Mouse (Mus musculus) limb, embryonic 15.5 days (tissue): Measurements from ENCODE around the gene Dtd2. TPM values are rescaled to one million over a fixed set of nuclear protein-coding genes. Genes with fewer than 3 reads are reported as not detected.

Experiments
- ATAC-seq: fragments of 200-750 bp; cut with Nextera tagmentation; 2 replicates; pipeline ENCODE4 v1.8.0; 2017; ENCODE audit warnings: low read depth, moderate TSS enrichment; ENCODE audit not compliant: insufficient number of reproducible peaks, low FRiP score, low TSS enrichment
- H3K27ac ChIP-seq: fragments of 300-500 bp; sonication (generic); 2 replicates; pipeline ENCODE4 v1.5.1; 2015; ENCODE audit warnings: moderate library complexity, mild to moderate bottlenecking, inconsistent platforms
- H3K27me3 ChIP-seq: fragments of 300-500 bp; sonication (generic); 2 replicates; pipeline ENCODE4 v1.6.1; 2015; ENCODE audit warnings: inconsistent platforms
- H3K36me3 ChIP-seq: fragments of 300-500 bp; sonication (generic); 2 replicates; pipeline ENCODE4 v1.6.1; 2015; ENCODE audit warnings: inconsistent platforms
- H3K4me1 ChIP-seq: fragments of 300-500 bp; sonication (generic); 2 replicates; pipeline ENCODE4 v1.6.1; 2015; ENCODE audit warnings: inconsistent platforms
- H3K4me2 ChIP-seq: fragments of 300-500 bp; sonication (generic); 2 replicates; pipeline ENCODE4 v1.6.1; 2015; ENCODE audit warnings: mild to moderate bottlenecking, inconsistent platforms
- H3K4me3 ChIP-seq: fragments of 300-500 bp; sonication (generic); 2 replicates; pipeline ENCODE4 v1.5.1; 2015; ENCODE audit warnings: mild to moderate bottlenecking, inconsistent platforms
- H3K9ac ChIP-seq: fragments of 300-500 bp; sonication (generic); 2 replicates; pipeline ENCODE4 v1.6.1; 2015; ENCODE audit warnings: inconsistent platforms
- H3K9me3 ChIP-seq: fragments of 300-500 bp; sonication (generic); 2 replicates; pipeline ENCODE4 v1.6.1; 2016; ENCODE audit warnings: inconsistent platforms
- WGBS: fragments of 180-500 bp; shearing (Covaris S2); methylation state at CpG from one replicate; pipeline ENCODE4 v1.1.7; 2015; 5-methylcytosine and 5-hydroxymethylcytosine counted together
- polyA plus RNA-seq: library from polyadenylated mRNA; unstranded; fragments of >200 nt; fragmentation: Nextera tagmentation; extraction: Ambion mirVana; gene quantifications from 2 replicates; pipeline ENCODE4 v1.2.1, GENCODE M21; 2015

Dtd2 gene
- polyA plus RNA-seq, 1 experiment from 2014 or later, result 20.3 TPM

- Histone ChIP-seq H3K27me3 (no peaks in the 10 kb centered on the region), H3K36me3 (peaks cover 60% of the 10 kb centered on the region), H3K27ac (no peak overlapping the region), H3K4me2 (no peak overlapping the region), H3K4me3 (no peak overlapping the region), H3K9me3 (no peaks in the 10 kb centered on the region), H3K4me1 (no peaks in the 10 kb centered on the region), H3K9ac (no peak overlapping the region)
- 94% methylated on average over 9 of the region's 9 CpGs for WGBS
- no peak for ATAC-seq
Observed at GRCm38 (mm10) chr12:51945331-51945730, 61.0 kb downstream of the Dtd2 start.

GRCm38 (mm10) chr12:51939848-51940247 is 66.5 kb downstream of the Dtd2 start:
- Histone ChIP-seq H3K27me3 (no peaks in the 10 kb centered on the region), H3K4me1 (no peaks in the 10 kb centered on the region), H3K36me3 (peaks cover 36% of the 10 kb centered on the region), H3K27ac (no peak overlapping the region), H3K4me2 (no peak overlapping the region), H3K4me3 (no peak overlapping the region), H3K9me3 (no peaks in the 10 kb centered on the region), H3K9ac (no peak overlapping the region)
- 76% methylated on average over 4 of the region's 4 CpGs for WGBS
- ATAC-seq, result no peak

Other genes starting within 250 kb of the Dtd2 start
- 36.5 and 38.9 TPM in 2 replicates for gene Hectd1, start 177.0 kb downstream of the Dtd2 start, polyA plus RNA-seq
- 10.7 and 12.1 TPM in 2 replicates for gene Heatr5a, start 35.2 kb downstream of the Dtd2 start, polyA plus RNA-seq
- gene Gpr33, start 21.6 kb upstream of the Dtd2 start, polyA plus RNA-seq, result not detected in 2 replicates
- gene Nubpl, start 91.2 kb upstream of the Dtd2 start, polyA plus RNA-seq, result 8.6 and 9.5 TPM in 2 replicates